Comparison of ENCODE assay signal across 13 mouse cellular contexts in the genomic region with DNA sequence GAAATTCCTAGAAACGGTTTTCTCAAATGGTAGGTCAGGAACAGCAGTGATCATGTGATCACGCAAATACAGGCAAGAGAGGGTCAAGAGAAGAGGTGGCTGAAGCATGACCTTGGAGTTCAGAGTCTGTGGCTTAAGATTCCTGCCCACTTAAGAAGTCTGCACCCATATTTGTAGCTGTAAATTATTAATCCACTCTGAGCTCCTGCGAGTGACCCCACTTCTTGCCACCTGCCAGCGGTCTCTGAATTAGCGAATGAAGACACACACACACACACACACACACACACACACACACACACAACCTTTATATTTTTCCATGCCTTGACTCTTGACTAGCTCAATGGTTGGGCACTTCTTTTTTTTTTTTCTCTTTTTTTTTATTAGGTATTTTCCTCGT.
"Had no signal": no experiment of that assay in that cellular context is flagged by ENCODE, and none has a peak within 500 bp of the region (broad histone marks: within the 10 kb centered on the region; RNA-seq: fewer than 3 reads in every experiment).

No protein-coding gene starts in this region.

- H3K27ac ChIP-seq: left cerebral cortex, adult 2 months; limb, embryonic 10.5 days; liver, embryonic 15.5 days; neural tube, embryonic 12.5 days; stomach, postnatal 0 days had no signal

- H3K4me2 ChIP-seq: liver, embryonic 11.5 days; liver, embryonic 15.5 days; neural tube, embryonic 12.5 days had no signal

- H3K27me3 ChIP-seq: liver, embryonic 15.5 days; neural tube, embryonic 12.5 days had no signal

- H3K36me3 ChIP-seq: limb, embryonic 10.5 days; liver, embryonic 15.5 days; neural tube, embryonic 12.5 days had no signal

- H3K9me3 ChIP-seq: limb, embryonic 10.5 days; liver, embryonic 15.5 days; neural tube, embryonic 12.5 days had no signal

- ATAC-seq: hindbrain, embryonic 16.5 days; inflammation-experienced regulatory T-cells, adult 6 months had no signal

- DNase-seq: lung, adult 2 months; lung, postnatal 10 days; midbrain, embryonic 14.5 days; thymus, postnatal 4 days had no signal

- H3K4me3 ChIP-seq: left cerebral cortex, adult 2 months; limb, embryonic 10.5 days; liver, embryonic 15.5 days; myocyte; neural tube, embryonic 12.5 days had no signal

- H3K9ac ChIP-seq: liver, embryonic 15.5 days; neural tube, embryonic 12.5 days had no signal

- H3K4me1 ChIP-seq: liver, embryonic 15.5 days had no signal
